In genomic region chr8:94954921-94955758, GRCm38 (mm10) we compare ENCODE assay signal across 7 mouse cellular contexts. TPM values are rescaled to one million over a fixed set of nuclear protein-coding genes. Genes with fewer than 3 reads are reported as not detected.
A peak's percentile ranks its signal among the peaks of the same experiment; 100 is the strongest.
DNase-seq lines count a peak whose midpoint lies in the region; TF ChIP-seq lines count a peak whose summit lies in the region.

No protein-coding gene starts in this region.

- H3K4me1 ChIP-seq in embryonic fibroblast, embryonic 13.5 days (ENCODE audit: control insufficient read depth, insufficient read depth, low read length): peaks cover 13% of the 10 kb centered on the region

- TF ChIP-seq CTCF in left cerebral cortex, adult 2 months (IDR thresholded peaks at IDR 0.05): peak; percentile 68
- peak; percentile 41; the same call in 1 of the 2 replicates for TF ChIP-seq CTCF in embryonic fibroblast, embryonic 13.5 days (IDR thresholded peaks at IDR 0.05; ENCODE audit: borderline replicate concordance, insufficient read depth, low read length)

- intact Hi-C loops in left cerebral cortex, adult 2 months (cut with DNase I): loop anchor here (5.0 kb wide), 1 partner anchor 247 kb away; the partner anchor contains the start of gene Kifc3

- no peak overlapping the region for H3K27ac ChIP-seq in left cerebral cortex, adult 2 months
- H3K27ac ChIP-seq in embryonic fibroblast, embryonic 13.5 days (ENCODE audit: insufficient read depth, low read length): no peak overlapping the region; the same call in 1 of the 2 replicates

- TF ChIP-seq POLR2A in embryonic fibroblast, embryonic 13.5 days (IDR thresholded peaks at IDR 0.05; ENCODE audit: low read depth, low read length): no peak

- DNase-seq in left cerebral cortex, adult 2 months (ENCODE audit: extremely low spot score in 1 of 2, low spot score in 2 of 2): peak in 1 of 2 experiments; percentile 28
- DNase-seq in left cerebral cortex, adult 8-10 months (ENCODE audit: low spot score in 2 of 2): no peak
- peak; percentile 74 for DNase-seq in NIH3T3 (ENCODE audit: low read depth)
- DNase-seq in kidney, postnatal 25 days: peak; percentile 61 to 67
- peak; percentile 82 for DNase-seq in lung, postnatal 36 days
- peak; percentile 73 for DNase-seq in thymus, postnatal 0 days (ENCODE audit: low spot score)

- no peak overlapping the region for H3K4me3 ChIP-seq in left cerebral cortex, adult 2 months
- H3K4me3 ChIP-seq in embryonic fibroblast, embryonic 13.5 days (ENCODE audit: insufficient read depth, low read length): no peak overlapping the region

RNA-seq across cellular contexts. Expression of gene Adgrg1, which starts 19.4 kb away (rescaled TPM):
- total RNA-seq in left cerebral cortex, adult 2 months (2021): 10 to 100 TPM; 77.6 to 86.8 TPM
- 10 to 100 TPM; 72.9 to 94.8 (median 80.5) TPM for total RNA-seq in left cerebral cortex, adult 8-10 months (2022)
- polyA plus RNA-seq in embryonic fibroblast, embryonic 13.5 days (2011; ENCODE audit: insufficient read length, low read depth, missing spikeins): 3.1 and 3.4 TPM in 2 replicates
- 37.8 and 43.2 TPM in 2 replicates for polyA plus RNA-seq in thymus, postnatal 0 days (2015; fragmentation: Nextera tagmentation; extraction: Ambion mirVana)

RNA-seq across cellular contexts. Expression of gene Adgrg5, which starts 31.6 kb away (rescaled TPM):
- not detected for total RNA-seq in left cerebral cortex, adult 2 months (2021)
- total RNA-seq in left cerebral cortex, adult 8-10 months (2022): under 1 TPM in 3 of 4 experiments, not detected in 1; 0.17 to 0.95 (median 0.46) TPM
- polyA plus RNA-seq in embryonic fibroblast, embryonic 13.5 days (2011; ENCODE audit: insufficient read length, low read depth, missing spikeins): 0.49 and 0.63 TPM in 2 replicates
- 5.4 and 5.5 TPM in 2 replicates for polyA plus RNA-seq in thymus, postnatal 0 days (2015; fragmentation: Nextera tagmentation; extraction: Ambion mirVana)

RNA-seq across cellular contexts. Expression of gene Ccdc102a, which starts 37.2 kb away (rescaled TPM):
- total RNA-seq in left cerebral cortex, adult 2 months (2021): 1 to 10 TPM; 1.6 to 2.0 TPM
- 1 to 10 TPM; 1.2 to 2.2 (median 1.8) TPM for total RNA-seq in left cerebral cortex, adult 8-10 months (2022)
- 39.2 and 43.7 TPM in 2 replicates for polyA plus RNA-seq in embryonic fibroblast, embryonic 13.5 days (2011; ENCODE audit: insufficient read length, low read depth, missing spikeins)
- polyA plus RNA-seq in thymus, postnatal 0 days (2015; fragmentation: Nextera tagmentation; extraction: Ambion mirVana): 7.8 and 9.4 TPM in 2 replicates

Comparison
In these comparisons a context has a peak if more than half of its experiments do, and no peak if none do; other contexts are left out.
1. DNase-seq: peak in NIH3T3 (single experiment), kidney, postnatal 25 days (2 of 2), lung, postnatal 36 days (single experiment) and thymus, postnatal 0 days (single experiment); none in left cerebral cortex, adult 8-10 months (0 of 2).